Mouse (Mus musculus): ENCODE measurements around the gene OR5BS1P. TPM values are rescaled to one million over a fixed set of nuclear protein-coding genes. Genes with fewer than 3 reads are reported as not detected.

The OR5BS1P gene
- not detected for polyA plus RNA-seq (2012; fragmentation: generic; extraction: Trizol)

GRCm38 (mm10) chr15:98469596-98469995, at the start of gene OR5BS1P:
TSS of gene OR5BS1P (plus strand) at chr15:98469896.

GRCm38 (mm10) chr15:98430925-98431324, 38.8 kb upstream of the OR5BS1P start, which contains the start of gene Olfr282:
TSS of gene Olfr282 (plus strand) at chr15:98431225.

GRCm38 (mm10) chr15:98452288-98452687, 17.4 kb upstream of the OR5BS1P start, which contains the start of gene Olfr281:
TSS of gene Olfr281 (plus strand) at chr15:98452588.

GRCm38 (mm10) chr15:98482701-98483100, 13.0 kb downstream of the OR5BS1P start, which contains the start of gene Lalba:
TSS of gene Lalba (minus strand) at chr15:98482721.

GRCm38 (mm10) chr15:98492102-98492501, 22.4 kb downstream of the OR5BS1P start, which contains the start of gene Olfr279:
TSS of gene Olfr279 (plus strand) at chr15:98492402.

Other genes starting within 250 kb of the OR5BS1P start
- gene Gm44579, start 248.9 kb upstream of the OR5BS1P start, polyA plus RNA-seq (2012; fragmentation: generic; extraction: Trizol) = not detected
- gene Olfr287, start 248.8 kb upstream of the OR5BS1P start, polyA plus RNA-seq (2012; fragmentation: generic; extraction: Trizol) = under 1 TPM in 1 of 2 experiments, not detected in 1; 0.70 TPM
- not detected for gene Olfr286, start 235.4 kb upstream of the OR5BS1P start, polyA plus RNA-seq (2012; fragmentation: generic; extraction: Trizol)
- not detected for gene H1fnt, start 212.6 kb upstream of the OR5BS1P start, polyA plus RNA-seq (2012; fragmentation: generic; extraction: Trizol)
- gene Zfp641, start 173.7 kb upstream of the OR5BS1P start, polyA plus RNA-seq (2012; fragmentation: generic; extraction: Trizol) = under 1 TPM in 1 of 2 experiments, not detected in 1; 0.02 TPM
- gene Olfr285, start 152.5 kb upstream of the OR5BS1P start, polyA plus RNA-seq (2012; fragmentation: generic; extraction: Trizol) = not detected
- not detected for gene Olfr284, start 128.9 kb upstream of the OR5BS1P start, polyA plus RNA-seq (2012; fragmentation: generic; extraction: Trizol)
- gene Olfr283, start 89.0 kb upstream of the OR5BS1P start, polyA plus RNA-seq (2012; fragmentation: generic; extraction: Trizol) = not detected
- gene Olfr282, start 38.7 kb upstream of the OR5BS1P start, polyA plus RNA-seq (2012; fragmentation: generic; extraction: Trizol) = not detected
- not detected for gene Olfr281, start 17.3 kb upstream of the OR5BS1P start, polyA plus RNA-seq (2012; fragmentation: generic; extraction: Trizol)
- not detected for gene Lalba, start 12.8 kb downstream of the OR5BS1P start, polyA plus RNA-seq (2012; fragmentation: generic; extraction: Trizol)
- not detected for gene Olfr279, start 22.5 kb downstream of the OR5BS1P start, polyA plus RNA-seq (2012; fragmentation: generic; extraction: Trizol)
- 10 to 100 TPM; 32.2 to 58.9 TPM for gene Kansl2, start 64.4 kb downstream of the OR5BS1P start, polyA plus RNA-seq (2012; fragmentation: generic; extraction: Trizol)
- 10 to 100 TPM in 1 of 2 experiments, 1 to 10 TPM in 1; 2.5 to 12.9 TPM for gene Ccnt1, start 101.0 kb downstream of the OR5BS1P start, polyA plus RNA-seq (2012; fragmentation: generic; extraction: Trizol)
- gene 4930415O20Rik, start 101.1 kb downstream of the OR5BS1P start, polyA plus RNA-seq (2012; fragmentation: generic; extraction: Trizol) = under 1 TPM in 1 of 2 experiments, not detected in 1; 0.20 TPM
- 10 to 100 TPM in 1 of 2 experiments, 1 to 10 TPM in 1; 7.2 to 50.2 TPM for gene Adcy6, start 140.2 kb downstream of the OR5BS1P start, polyA plus RNA-seq (2012; fragmentation: generic; extraction: Trizol)
- 100 to 1,000 TPM in 1 of 2 experiments, 10 to 100 TPM in 1; 85.9 to 108 TPM for gene Cacnb3, start 160.9 kb downstream of the OR5BS1P start, polyA plus RNA-seq (2012; fragmentation: generic; extraction: Trizol)
- 10 to 100 TPM; 22.9 to 83.0 TPM for gene Ddx23, start 193.0 kb downstream of the OR5BS1P start, polyA plus RNA-seq (2012; fragmentation: generic; extraction: Trizol)
- 10 to 100 TPM in 1 of 2 experiments, 1 to 10 TPM in 1; 9.0 to 10.5 TPM for gene Rnd1, start 207.6 kb downstream of the OR5BS1P start, polyA plus RNA-seq (2012; fragmentation: generic; extraction: Trizol)
- 1 to 10 TPM in 1 of 2 experiments, under 1 TPM in 1; 0.59 to 4.3 TPM for gene Ccdc65, start 238.3 kb downstream of the OR5BS1P start, polyA plus RNA-seq (2012; fragmentation: generic; extraction: Trizol)